Comparison of ENCODE assay signal across 20 mouse cellular contexts in the genomic region with DNA sequence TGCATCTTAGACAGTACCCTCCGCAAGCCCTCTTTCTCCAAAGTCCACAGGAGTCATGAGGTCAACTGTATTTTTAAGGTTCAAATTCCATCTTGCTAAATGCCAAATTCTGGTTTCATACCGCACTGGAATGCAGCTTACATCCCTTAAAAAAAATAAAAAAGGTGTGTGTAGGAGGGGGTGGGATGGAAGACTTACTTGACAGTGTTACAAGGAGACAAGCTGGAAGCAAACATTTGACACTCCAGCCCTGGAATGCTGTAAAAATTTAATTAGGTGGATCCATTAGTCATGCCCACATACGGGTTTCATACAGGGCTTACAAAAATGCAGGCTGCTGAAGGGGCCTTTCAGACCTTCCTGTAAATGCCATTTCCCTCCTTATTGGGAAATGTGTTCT. TPM values are rescaled to one million over a fixed set of nuclear protein-coding genes. Genes with fewer than 3 reads are reported as not detected.
DNase-seq lines count a peak whose midpoint lies in the region; ATAC-seq and TF ChIP-seq lines count a peak whose summit lies in the region.
"Had no signal": no experiment of that assay in that cellular context is flagged by ENCODE, and none has a peak within 500 bp of the region (broad histone marks: within the 10 kb centered on the region; RNA-seq: fewer than 3 reads in every experiment).

No protein-coding gene starts in this region.

- H3K4me3 ChIP-seq in kidney, adult 2 months (ENCODE audit: insufficient read depth, low read depth, low read length): no peak overlapping the region
- no peak overlapping the region for H3K4me3 ChIP-seq in limb, embryonic 13.5 days
- no peak overlapping the region for H3K4me3 ChIP-seq in layer of hippocampus, adult 2 months
- H3K4me3 ChIP-seq: embryonic facial prominence, embryonic 15.5 days; forebrain, embryonic 10.5 days; heart, embryonic 12.5 days; hindbrain, embryonic 13.5 days; liver, embryonic 15.5 days; midbrain, embryonic 12.5 days; neural tube, embryonic 12.5 days had no signal

- 47% methylated on average over 3 of the region's 3 CpGs for WGBS in kidney, adult 2 months
- WGBS in limb, embryonic 13.5 days: 38% methylated on average over 3 of the region's 3 CpGs

- H3K36me3 ChIP-seq in kidney, adult 2 months (ENCODE audit: control insufficient read depth, insufficient read depth, low read length): no peaks in the 10 kb centered on the region
- no peaks in the 10 kb centered on the region for H3K36me3 ChIP-seq in limb, embryonic 13.5 days
- H3K36me3 ChIP-seq: embryonic facial prominence, embryonic 15.5 days; forebrain, embryonic 10.5 days; G1E; heart, embryonic 12.5 days; hindbrain, embryonic 13.5 days; liver, embryonic 15.5 days; midbrain, embryonic 12.5 days; neural tube, embryonic 12.5 days had no signal

- in situ Hi-C loops in Patski (cut with MboI; ENCODE audit: low pct_unique_long_range_greater_than_20kb): no loop called here

- CTCF ChIA-PET in Patski (lab: Charles Lee): interaction anchor here (1.3 kb wide), 2 partner anchors 9 to 325 kb away, joined by 3 to 5 read pairs; no protein-coding TSS in a partner anchor

- no peak overlapping the region for H3K4me2 ChIP-seq in limb, embryonic 13.5 days (replicated peaks)
- H3K4me2 ChIP-seq: embryonic facial prominence, embryonic 15.5 days; heart, embryonic 12.5 days; hindbrain, embryonic 13.5 days; liver, embryonic 15.5 days; midbrain, embryonic 12.5 days; neural tube, embryonic 12.5 days had no signal

- H3K9ac ChIP-seq in limb, embryonic 13.5 days: no peak overlapping the region
- H3K9ac ChIP-seq: embryonic facial prominence, embryonic 15.5 days; heart, embryonic 12.5 days; hindbrain, embryonic 13.5 days; liver, embryonic 15.5 days; midbrain, embryonic 12.5 days; neural tube, embryonic 12.5 days had no signal

- H3K4me1 ChIP-seq in kidney, adult 2 months (ENCODE audit: control insufficient read depth, insufficient read depth, low read length): peaks cover 16% of the 10 kb centered on the region
- H3K4me1 ChIP-seq in limb, embryonic 13.5 days: peaks cover 11% of the 10 kb centered on the region
- H3K4me1 ChIP-seq: midbrain, embryonic 12.5 days; neural tube, embryonic 12.5 days had no signal

- POLR2A ChIA-PET in Patski (lab: Charles Lee): interaction anchor here (0.6 kb wide), 1 partner anchor 456 kb away, joined by 5 read pairs; no protein-coding TSS in a partner anchor

- peak; percentile 70 for DNase-seq in kidney, adult 2 months
- DNase-seq in kidney, postnatal 10 days: no peak
- DNase-seq in 3T3-L1 (ENCODE audit: low read depth, low spot score) (peak; percentile 63), Patski (ENCODE audit: low read depth, low spot score) (peak; percentile 80)
- DNase-seq in adrenal gland, postnatal 36 days: no peak
- no peak for DNase-seq in layer of hippocampus, adult 2 months (ENCODE audit: low spot score in 2 of 2)
- DNase-seq: cerebellum, postnatal 36 days; layer of hippocampus, postnatal 36 days; left cerebral cortex, postnatal 4 days; thymus, postnatal 25 days had no signal

- TF ChIP-seq CTCF in kidney, adult 2 months (conservative IDR thresholded peaks at IDR 0.05; ENCODE audit: insufficient read depth, insufficient read length, low read depth, low read length): no peak
- no peak for TF ChIP-seq CTCF in Patski (IDR thresholded peaks at IDR 0.05)
- TF ChIP-seq CTCF in layer of hippocampus, adult 2 months (conservative IDR thresholded peaks at IDR 0.05): no peak

- TF ChIP-seq POLR2A in kidney, adult 2 months (IDR thresholded peaks at IDR 0.05; ENCODE audit: low read depth, low read length): no peak

- no peaks in the 10 kb centered on the region for H3K9me3 ChIP-seq in limb, embryonic 13.5 days
- H3K9me3 ChIP-seq: embryonic facial prominence, embryonic 15.5 days; forebrain, embryonic 10.5 days; heart, embryonic 12.5 days; hindbrain, embryonic 13.5 days; liver, embryonic 15.5 days; midbrain, embryonic 12.5 days; neural tube, embryonic 12.5 days had no signal

- H3K27ac ChIP-seq in kidney, adult 2 months (ENCODE audit: insufficient read depth, low read depth, low read length): peak overlapping the region; percentile 89
- peak overlapping the region; percentile 58; the same call in 1 of the 2 replicates for H3K27ac ChIP-seq in limb, embryonic 13.5 days
- H3K27ac ChIP-seq in layer of hippocampus, adult 2 months: no peak overlapping the region
- H3K27ac ChIP-seq: embryonic facial prominence, embryonic 15.5 days; forebrain, embryonic 10.5 days; hindbrain, embryonic 13.5 days; liver, embryonic 15.5 days; midbrain, embryonic 12.5 days; neural tube, embryonic 12.5 days had no signal

- no peaks in the 10 kb centered on the region for H3K27me3 ChIP-seq in kidney, adult 2 months (replicated peaks; ENCODE audit: control insufficient read depth, insufficient read depth, low read length)
- no peaks in the 10 kb centered on the region for H3K27me3 ChIP-seq in Patski
- H3K27me3 ChIP-seq in limb, embryonic 13.5 days: no peaks in the 10 kb centered on the region
- H3K27me3 ChIP-seq: embryonic facial prominence, embryonic 15.5 days; heart, embryonic 12.5 days; liver, embryonic 15.5 days; neural tube, embryonic 12.5 days had no signal

- ATAC-seq in Patski: peak; percentile 94
- ATAC-seq in limb, embryonic 13.5 days (ENCODE audit: low FRiP score, low read depth): 0 out of 2 replicates have a peak, but pooled peaks have one; percentile 40
- ATAC-seq: inflammation-experienced regulatory T-cells, adult 6 months had no signal

RNA-seq across cellular contexts. Expression of gene Maf, which starts 49.4 kb away (rescaled TPM):
- polyA plus RNA-seq in kidney, adult 2 months (2012; rRNA removed): 42.4 and 44.3 TPM in 2 replicates
- 37.7 TPM for polyA plus RNA-seq in Patski (2021)
- polyA plus RNA-seq in limb, embryonic 13.5 days (2015; fragmentation: Nextera tagmentation; extraction: Ambion mirVana): 8.1 TPM in 2 replicates
- total RNA-seq in adrenal gland, postnatal 36 days (2021): 10 to 100 TPM; 22.6 to 27.8 TPM
- 10 to 100 TPM; 18.9 to 19.9 TPM for total RNA-seq in layer of hippocampus, adult 2 months (2021)
- polyA plus RNA-seq: G1E had no signal

Comparison
In these comparisons a context has a peak if more than half of its experiments do, and no peak if none do; other contexts are left out.
1. DNase-seq: peak in kidney, adult 2 months (single experiment), 3T3-L1 (single experiment) and Patski (single experiment); none in kidney, postnatal 10 days (single experiment), adrenal gland, postnatal 36 days (0 of 2) and layer of hippocampus, adult 2 months (0 of 2).